Mouse (Mus musculus) ES-Bruce4 (cell line): ENCODE data around the gene Nck2.

Source experiments
- CTCF ChIP-seq: IDR thresholded peaks from one replicate; pipeline ENCODE4 v1.8.1; 2011; ENCODE audit warnings: low read depth, low read length
- EP300 ChIP-seq: IDR thresholded peaks from 2 replicates; pipeline ENCODE4 v1.6.1; 2011; ENCODE audit warnings: low read depth, low read length; ENCODE audit not compliant: insufficient read depth
- POLR2A ChIP-seq: IDR thresholded peaks from one replicate; pipeline ENCODE4 v1.8.1; 2011; ENCODE audit warnings: low read length; ENCODE audit not compliant: insufficient read depth

- TF ChIP-seq CTCF (no peak), EP300 (no peak), POLR2A (no peak)
Measured at GRCm38 (mm10) chr1:43568824-43569223, 124.4 kb downstream of the Nck2 start.
